Mouse (Mus musculus): ENCODE results near the gene Krt16. TPM values are rescaled to one million over a fixed set of nuclear protein-coding genes. Genes with fewer than 3 reads are reported as not detected.

Krt16 gene
- total and polyA plus RNA-seq, 2 experiments from 2014 or later, result not detected

- no peaks in the 10 kb centered on the region for H3K9me3 ChIP-seq (ENCODE audit: low read length)
- no peak overlapping the region for H3K27ac ChIP-seq
- no peak overlapping the region for H3K9ac ChIP-seq (replicated peaks; ENCODE audit: low read length)
- H3K36me3 ChIP-seq (ENCODE audit: insufficient read depth, low read length), result no peaks in the 10 kb centered on the region
- no peak for TF ChIP-seq CTCF (IDR thresholded peaks at IDR 0.05; ENCODE audit: low read depth)
- H3K4me2 ChIP-seq (ENCODE audit: low read depth, low read length), result no peak overlapping the region
- ATAC-seq, result no peak
- H3K27me3 ChIP-seq (ENCODE audit: insufficient read depth, low read length), result no peaks in the 10 kb centered on the region
- no peak overlapping the region for H3K4me3 ChIP-seq (ENCODE audit: low read length)
- H3K4me1 ChIP-seq (ENCODE audit: insufficient read depth, low read length), result no peaks in the 10 kb centered on the region
- 76% methylated on average over 7 of the region's 7 CpGs for WGBS
- DNase-seq (ENCODE audit: low spot score), result no peak
Measured at GRCm38 (mm10) chr11:100274719-100275118, 26.0 kb upstream of the Krt16 start.

GRCm38 (mm10) chr11:100271878-100272277, 23.2 kb upstream of the Krt16 start:
- no peak overlapping the region for H3K4me2 ChIP-seq (ENCODE audit: low read depth, low read length)
- no peaks in the 10 kb centered on the region for H3K4me1 ChIP-seq (ENCODE audit: insufficient read depth, low read length)
- ATAC-seq (no peak), DNase-seq (ENCODE audit: low spot score) (no peak)
- H3K36me3 ChIP-seq (ENCODE audit: insufficient read depth, low read length), result no peaks in the 10 kb centered on the region
- no peak overlapping the region for H3K4me3 ChIP-seq (ENCODE audit: low read length)
- H3K27me3 ChIP-seq (ENCODE audit: insufficient read depth, low read length), result no peaks in the 10 kb centered on the region
- H3K9me3 ChIP-seq (ENCODE audit: low read length), result no peaks in the 10 kb centered on the region
- TF ChIP-seq CTCF (IDR thresholded peaks at IDR 0.05; ENCODE audit: low read depth), result no peak
- 93% methylated on average over 1 of the region's 1 CpGs for WGBS
- H3K27ac ChIP-seq, result no peak overlapping the region
- no peak overlapping the region for H3K9ac ChIP-seq (replicated peaks; ENCODE audit: low read length)

GRCm38 (mm10) chr11:100269821-100270332, 21.2 kb upstream of the Krt16 start, which contains the start of gene Krt42:
Gene Krt42, minus strand, starts transcription at chr11:100269871.
- Histone ChIP-seq H3K27me3 (ENCODE audit: insufficient read depth, low read length) (no peaks in the 10 kb centered on the region), H3K9ac (replicated peaks; ENCODE audit: low read length) (no peak within 1 kb of the TSS), H3K4me1 (ENCODE audit: insufficient read depth, low read length) (no peaks in the 10 kb centered on the region), H3K9me3 (ENCODE audit: low read length) (no peaks in the 10 kb centered on the region), H3K36me3 (ENCODE audit: insufficient read depth, low read length) (no peaks in the 10 kb centered on the region), H3K4me3 (ENCODE audit: low read length) (no peak within 1 kb of the TSS), H3K4me2 (ENCODE audit: low read depth, low read length) (no peak within 1 kb of the TSS), H3K27ac (no peak within 1 kb of the TSS)
- ATAC-seq (no peak), DNase-seq (ENCODE audit: low spot score) (no peak)
- WGBS, result 84% methylated on average over 7 of the region's 7 CpGs
- no peak for TF ChIP-seq CTCF (IDR thresholded peaks at IDR 0.05; ENCODE audit: low read depth)

- no peak overlapping the region for H3K27ac ChIP-seq
- no peak overlapping the region for H3K9ac ChIP-seq (replicated peaks; ENCODE audit: low read length)
- 26% methylated on average over 13 of the region's 13 CpGs for WGBS
- no peaks in the 10 kb centered on the region for H3K36me3 ChIP-seq (ENCODE audit: insufficient read depth, low read length)
- no peak for TF ChIP-seq CTCF (IDR thresholded peaks at IDR 0.05; ENCODE audit: low read depth)
- H3K9me3 ChIP-seq (ENCODE audit: low read length), result no peaks in the 10 kb centered on the region
- no peak for ATAC-seq
- H3K27me3 ChIP-seq (ENCODE audit: insufficient read depth, low read length), result no peaks in the 10 kb centered on the region
- no peaks in the 10 kb centered on the region for H3K4me1 ChIP-seq (ENCODE audit: insufficient read depth, low read length)
- no peak overlapping the region for H3K4me2 ChIP-seq (ENCODE audit: low read depth, low read length)
- no peak for DNase-seq (ENCODE audit: low spot score)
- no peak overlapping the region for H3K4me3 ChIP-seq (ENCODE audit: low read length)
Measured at GRCm38 (mm10) chr11:100262058-100262980, 13.6 kb upstream of the Krt16 start.

DNA sequence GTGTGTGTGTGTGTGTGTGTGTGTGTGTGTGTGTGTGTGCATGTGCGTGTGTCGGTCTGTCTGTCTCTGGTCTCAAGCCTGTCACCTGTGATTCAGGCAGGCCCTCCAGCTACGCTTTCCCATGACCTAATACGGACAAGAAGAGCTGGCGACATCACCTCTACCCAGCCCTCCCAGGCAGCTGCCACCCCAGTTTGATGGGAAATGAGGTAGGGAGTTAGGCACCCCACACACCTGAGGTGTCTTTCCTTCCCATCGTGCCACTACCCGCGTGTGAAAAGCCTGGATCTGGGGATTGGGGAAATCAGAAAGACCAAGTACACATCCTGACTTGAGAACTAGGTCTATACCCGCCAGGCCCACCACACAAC, 12.5 kb upstream of the Krt16 start:
- Histone ChIP-seq H3K4me3 (ENCODE audit: low read length) (no peak overlapping the region), H3K27ac (no peak overlapping the region), H3K9ac (replicated peaks; ENCODE audit: low read length) (no peak overlapping the region), H3K4me2 (ENCODE audit: low read depth, low read length) (no peak overlapping the region), H3K4me1 (ENCODE audit: insufficient read depth, low read length) (no peaks in the 10 kb centered on the region), H3K9me3 (ENCODE audit: low read length) (no peaks in the 10 kb centered on the region), H3K27me3 (ENCODE audit: insufficient read depth, low read length) (no peaks in the 10 kb centered on the region), H3K36me3 (ENCODE audit: insufficient read depth, low read length) (no peaks in the 10 kb centered on the region)
- ATAC-seq, result no peak
- WGBS, result 82% methylated on average over 9 of the region's 9 CpGs
- DNase-seq (ENCODE audit: low spot score), result no peak
- no peak for TF ChIP-seq CTCF (IDR thresholded peaks at IDR 0.05; ENCODE audit: low read depth)

- no peak within 1 kb of the TSS for H3K27ac ChIP-seq
Measured at GRCm38 (mm10) chr11:100260514-100261234, 12.0 kb upstream of the Krt16 start, which contains the start of gene Krt17. Gene Krt17, minus strand, starts transcription at chr11:100261029.

More at GRCm38 (mm10) chr11:100260514-100261234, 12.0 kb upstream of the Krt16 start, which contains the start of gene Krt17:
- no peak within 1 kb of the TSS for H3K4me3 ChIP-seq (ENCODE audit: low read length)
- H3K9ac ChIP-seq (replicated peaks; ENCODE audit: low read length), result no peak within 1 kb of the TSS
- H3K36me3 ChIP-seq (ENCODE audit: insufficient read depth, low read length), result no peaks in the 10 kb centered on the region
- DNase-seq (ENCODE audit: low spot score) (no peak), ATAC-seq (no peak)
- H3K9me3 ChIP-seq (ENCODE audit: low read length), result no peaks in the 10 kb centered on the region
- WGBS, result 89% methylated on average over 21 of the region's 21 CpGs
- no peak for TF ChIP-seq CTCF (IDR thresholded peaks at IDR 0.05; ENCODE audit: low read depth)
- H3K4me1 ChIP-seq (ENCODE audit: insufficient read depth, low read length), result no peaks in the 10 kb centered on the region
- H3K4me2 ChIP-seq (ENCODE audit: low read depth, low read length), result no peak within 1 kb of the TSS
- H3K27me3 ChIP-seq (ENCODE audit: insufficient read depth, low read length), result no peaks in the 10 kb centered on the region
